Mouse (Mus musculus): ENCODE data around the gene Myo9a.

DNA sequence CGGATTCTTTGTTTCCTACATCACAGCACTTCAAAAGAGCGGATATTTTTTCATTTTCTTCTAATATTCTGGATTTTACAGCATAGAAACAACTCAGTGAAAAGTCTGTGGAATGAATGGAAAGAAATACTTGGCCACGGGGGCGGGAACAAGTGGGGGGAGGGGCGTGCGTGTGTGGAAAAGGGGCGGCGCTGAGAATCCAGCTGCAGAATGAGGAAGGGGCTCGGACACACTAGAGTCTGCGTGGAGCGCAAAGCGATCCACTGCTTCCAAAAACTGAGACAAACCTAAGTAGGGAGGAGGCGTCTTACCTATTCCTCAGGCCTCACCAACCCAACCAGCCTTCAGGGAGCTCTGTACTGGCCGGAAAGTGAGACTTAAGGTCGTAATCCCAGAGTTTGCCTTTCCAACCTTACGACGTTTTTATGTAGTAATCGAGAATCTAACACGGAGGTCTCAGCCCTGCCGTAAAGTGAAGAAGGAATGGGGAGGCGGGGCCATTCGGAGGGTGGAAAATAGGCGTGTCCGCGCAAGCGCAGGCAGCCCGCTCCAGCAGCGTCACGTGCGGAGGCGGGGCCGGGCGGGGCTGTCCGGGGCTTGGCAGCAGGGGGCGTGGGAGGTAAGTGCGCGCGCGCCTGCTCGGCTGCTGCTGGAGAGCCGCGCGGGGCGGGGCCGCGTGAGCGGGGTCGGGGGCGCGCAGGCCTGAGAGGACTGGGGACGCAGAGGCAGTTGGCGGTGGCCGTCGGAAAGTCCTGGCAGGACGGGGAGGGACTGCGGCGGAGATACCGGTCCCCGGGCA lies at the start of gene Myo9a, which contains the start of gene Senp8:
- TF ChIP-seq CTCF (conservative IDR thresholded peaks at IDR 0.05; ENCODE audit: low read length) (no peak), NANOG (IDR thresholded peaks at IDR 0.05; ENCODE audit: borderline replicate concordance, low read length) (no peak), POU5F1 (IDR thresholded peaks at IDR 0.05; ENCODE audit: borderline replicate concordance, low read length) (no peak)

All from E14TG2a.4 (cell line).